Mouse (Mus musculus) left cerebral cortex, adult 18-20 months (tissue): ENCODE data around the gene H2-K1. TPM values are rescaled to one million over a fixed set of nuclear protein-coding genes. Genes with fewer than 3 reads are reported as not detected.

Experiments used
- DNase-seq, 2 experiments: peaks; one replicate each; pipeline ENCODE4 v3.0.0; 2021 to 2022; ENCODE audit warnings: low spot score in 2 of 2, mixed read lengths in 1 of 2
- long read RNA-seq, 2 experiments: library from polyadenylated mRNA; stranded (forward); transcript quantifications; one replicate each; pipeline ENCODE4 v2.0.0; 2021
- total RNA-seq, 2 experiments: library from RNA; stranded (reverse); gene quantifications; 2 replicates each; pipeline ENCODE4 v1.2.3; 2021

The H2-K1 gene
- total RNA-seq, result 10 to 100 TPM; 30.9 to 33.6 TPM
- long read RNA-seq, experiment 1, transcript H2-K1-201 (8 exons, 1,619 nt), result minor isoform, 14 of 45 reads
- long read RNA-seq, experiment 1, transcript H2-K1-205 (8 exons, 1,570 nt), result major isoform, 19 of 45 reads
- long read RNA-seq, experiment 1, partial matches to known transcripts, result 7 of 45 reads
- long read RNA-seq, experiment 1, other reads (novel, unspliced or antisense), result 4 of 45 reads
- long read RNA-seq, experiment 2, partial matches to known transcripts, result 2 of 10 reads
- long read RNA-seq, experiment 2, other reads (novel, unspliced or antisense), result 1 of 10 reads

GRCm38 (mm10) chr17:34000150-34000537 is at the start of gene H2-K1:
TSS of gene H2-K1 (minus strand) at chr17:34000347.
- peak; percentile 64 to 65 for DNase-seq

GRCm38 (mm10) chr17:34047404-34048050 is 47.4 kb upstream of the H2-K1 start:
- no peak for DNase-seq

DNA sequence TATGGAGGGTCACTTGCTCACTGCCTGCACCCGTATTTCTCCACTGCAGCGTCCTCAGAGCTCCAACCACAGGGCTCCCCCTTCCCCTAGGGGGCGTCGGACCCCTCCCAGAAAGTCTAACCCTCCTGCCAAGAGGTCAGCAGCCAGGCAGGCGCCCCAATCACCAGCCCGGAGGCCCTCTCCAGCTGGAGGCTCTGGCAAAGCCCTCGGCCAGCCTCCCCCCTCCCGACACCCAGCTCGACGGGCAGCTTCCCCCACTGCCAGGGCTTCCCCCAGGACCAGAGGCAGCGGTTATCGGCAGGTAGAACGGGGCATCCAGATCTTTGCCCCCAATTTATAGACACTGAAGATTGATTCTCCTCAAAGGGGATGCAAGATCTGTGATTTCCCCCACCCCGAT is 45.8 kb upstream of the H2-K1 start:
- no peak for DNase-seq

DNA sequence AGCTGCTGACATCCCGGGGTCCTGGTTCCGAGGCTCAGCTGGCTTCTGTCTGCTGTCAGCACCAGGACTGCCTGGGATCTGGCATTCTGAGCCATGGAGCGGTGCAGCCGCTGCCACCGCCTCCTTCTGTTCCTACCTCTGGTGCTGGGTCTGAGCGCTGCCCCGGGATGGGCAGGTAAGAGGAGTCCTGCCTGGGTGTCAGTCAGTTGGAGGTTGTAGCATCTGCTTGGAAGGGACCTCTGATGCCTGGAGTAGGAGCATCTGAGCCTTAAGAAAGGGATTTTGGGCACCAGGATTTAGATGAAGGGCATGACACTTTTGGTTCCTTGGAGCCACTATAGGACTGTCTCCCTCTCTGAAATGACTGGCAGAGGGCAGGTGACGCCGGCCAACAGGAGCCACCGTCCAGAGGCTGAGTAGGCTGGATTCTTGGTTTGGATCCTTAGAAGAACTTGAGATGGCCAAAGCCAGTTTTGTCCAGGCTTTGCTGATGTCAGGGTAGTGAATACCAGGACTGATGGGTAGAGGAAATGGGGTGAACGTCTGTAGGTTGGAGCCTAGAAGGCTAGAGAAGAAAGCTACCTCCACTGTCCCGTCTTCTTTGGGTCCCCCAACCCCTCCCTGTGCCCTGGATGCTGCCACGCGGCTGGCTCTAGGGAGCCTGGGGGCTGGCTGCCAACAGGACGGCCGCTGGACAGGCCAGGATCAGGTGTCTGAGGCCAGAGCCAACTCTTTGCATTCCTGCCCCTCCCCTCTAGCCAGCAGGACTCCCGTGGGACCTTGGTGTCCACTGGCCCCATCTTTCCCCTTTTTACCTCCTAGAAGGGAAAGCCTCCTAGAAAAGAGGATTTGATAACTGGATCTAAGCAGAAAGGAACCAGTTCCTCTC is 39.7 kb upstream of the H2-K1 start:
- no peak for DNase-seq

- no peak for DNase-seq
Measured at GRCm38 (mm10) chr17:34038878-34039561, 38.9 kb upstream of the H2-K1 start, which contains the start of gene Col11a2. TSS of gene Col11a2 (plus strand) at chr17:34039437.

DNA sequence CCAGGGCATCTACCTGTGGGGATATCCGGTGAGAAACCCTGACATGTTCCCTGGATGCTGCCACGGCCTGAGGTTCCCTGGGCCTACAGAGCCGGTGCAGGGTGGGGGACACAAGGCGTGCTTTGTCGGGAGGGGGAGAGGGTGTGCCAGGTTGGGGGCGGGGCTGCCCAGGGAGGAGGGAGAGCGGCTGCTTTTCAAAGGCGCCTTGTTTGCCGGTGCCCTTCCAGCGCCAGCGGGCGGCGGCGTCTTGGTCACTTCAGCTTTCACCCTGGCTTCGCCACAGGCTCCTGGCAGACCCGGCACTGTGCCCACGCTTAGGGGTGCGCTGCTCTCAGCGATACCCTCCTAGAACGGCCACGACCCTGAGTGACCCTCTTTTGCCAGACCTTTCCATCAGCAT is 38.3 kb upstream of the H2-K1 start:
- DNase-seq, result peak; percentile 55 to 60

DNA sequence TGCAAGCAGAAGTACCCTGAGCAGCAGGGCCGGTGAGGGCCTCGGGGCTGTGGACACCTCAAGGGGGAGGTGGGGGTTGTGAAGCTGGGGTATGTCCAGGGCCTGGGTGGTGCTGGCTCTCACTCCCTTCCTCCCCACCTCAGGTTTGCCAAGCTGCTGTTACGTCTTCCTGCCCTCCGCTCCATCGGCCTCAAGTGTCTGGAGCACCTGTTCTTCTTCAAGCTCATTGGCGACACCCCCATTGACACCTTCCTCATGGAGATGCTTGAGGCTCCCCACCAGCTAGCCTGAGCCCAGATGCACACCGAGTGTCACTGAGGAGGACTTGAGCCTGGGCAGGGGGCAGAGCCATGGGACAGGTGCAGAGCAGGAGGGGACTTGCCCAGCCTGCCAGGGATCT is 37.1 kb upstream of the H2-K1 start:
- DNase-seq, result no peak

GRCm38 (mm10) chr17:34036647-34037046 is 36.5 kb upstream of the H2-K1 start:
- DNase-seq, result no peak

- no peak for DNase-seq
Measured at GRCm38 (mm10) chr17:34035517-34035916, 35.4 kb upstream of the H2-K1 start.

DNA sequence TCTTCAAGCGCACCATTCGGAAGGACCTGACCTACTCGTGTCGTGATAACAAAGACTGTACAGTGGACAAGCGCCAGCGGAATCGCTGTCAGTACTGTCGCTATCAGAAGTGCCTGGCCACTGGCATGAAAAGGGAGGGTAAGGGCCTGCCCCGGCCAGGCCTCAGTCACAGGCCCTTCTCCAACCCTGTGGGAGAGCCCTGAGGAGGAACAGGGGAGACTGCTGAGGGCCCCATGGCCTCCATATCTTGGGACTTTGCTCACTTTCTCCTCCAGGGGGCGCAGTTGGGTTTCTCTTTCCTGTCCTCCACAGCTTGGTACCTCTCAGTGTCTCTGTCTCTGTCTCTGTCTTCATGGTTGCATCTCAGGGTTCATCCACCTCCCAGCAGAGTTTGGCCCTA is 33.9 kb upstream of the H2-K1 start:
- DNase-seq, result peak; percentile 57 to 74

- DNase-seq, result no peak
Measured at GRCm38 (mm10) chr17:34033441-34033840, 33.3 kb upstream of the H2-K1 start.

- no peak for DNase-seq
Measured at GRCm38 (mm10) chr17:34032806-34033205, 32.7 kb upstream of the H2-K1 start.

- peak; percentile 47 to 69 for DNase-seq
Measured at GRCm38 (mm10) chr17:34032174-34032632, 32.1 kb upstream of the H2-K1 start.

GRCm38 (mm10) chr17:34031465-34032173 is 31.5 kb upstream of the H2-K1 start, which contains the start of the genes Slc39a7 and Rxrb:
TSS of gene Slc39a7 (minus strand) at chr17:34031682.
TSS of gene Rxrb (plus strand) at chr17:34031812.
- DNase-seq, result peak; percentile 97 to 98

- no peak for DNase-seq
Measured at GRCm38 (mm10) chr17:34030861-34031326, 30.7 kb upstream of the H2-K1 start.

DNA sequence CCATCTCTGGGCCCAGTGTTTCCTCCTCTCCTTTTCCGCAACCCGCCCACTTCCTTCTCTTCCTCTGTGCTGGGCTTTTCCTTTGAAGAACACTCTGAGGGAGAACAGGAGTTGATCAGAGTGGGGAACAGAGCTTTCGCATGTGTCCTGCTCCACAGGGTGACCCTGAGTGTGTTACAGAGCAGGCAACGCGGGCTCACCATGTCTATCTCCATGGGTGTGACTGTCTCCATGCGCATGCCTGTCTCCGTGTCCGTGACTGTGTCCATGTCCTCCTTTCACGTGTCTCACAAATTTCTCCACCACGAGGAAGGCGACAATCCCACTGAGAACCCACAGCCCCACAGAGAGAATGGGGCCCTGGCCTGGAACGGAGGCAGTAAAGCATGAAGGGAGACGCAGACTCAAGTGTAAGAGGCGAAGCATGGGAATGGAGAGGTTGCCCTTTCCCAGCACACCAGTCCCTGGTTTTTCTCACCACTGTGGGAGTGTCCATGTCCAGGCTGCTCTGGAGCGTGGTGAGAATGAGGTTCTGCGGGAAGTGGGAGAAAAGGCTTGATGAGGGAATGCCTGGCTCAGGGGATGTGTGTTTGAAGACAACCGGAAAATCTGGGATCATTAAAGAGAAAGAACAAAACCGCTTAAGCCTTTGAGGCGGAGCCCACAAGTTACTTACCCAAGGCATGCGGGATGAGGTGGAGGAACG is 29.9 kb upstream of the H2-K1 start:
- DNase-seq, result no peak

DNA sequence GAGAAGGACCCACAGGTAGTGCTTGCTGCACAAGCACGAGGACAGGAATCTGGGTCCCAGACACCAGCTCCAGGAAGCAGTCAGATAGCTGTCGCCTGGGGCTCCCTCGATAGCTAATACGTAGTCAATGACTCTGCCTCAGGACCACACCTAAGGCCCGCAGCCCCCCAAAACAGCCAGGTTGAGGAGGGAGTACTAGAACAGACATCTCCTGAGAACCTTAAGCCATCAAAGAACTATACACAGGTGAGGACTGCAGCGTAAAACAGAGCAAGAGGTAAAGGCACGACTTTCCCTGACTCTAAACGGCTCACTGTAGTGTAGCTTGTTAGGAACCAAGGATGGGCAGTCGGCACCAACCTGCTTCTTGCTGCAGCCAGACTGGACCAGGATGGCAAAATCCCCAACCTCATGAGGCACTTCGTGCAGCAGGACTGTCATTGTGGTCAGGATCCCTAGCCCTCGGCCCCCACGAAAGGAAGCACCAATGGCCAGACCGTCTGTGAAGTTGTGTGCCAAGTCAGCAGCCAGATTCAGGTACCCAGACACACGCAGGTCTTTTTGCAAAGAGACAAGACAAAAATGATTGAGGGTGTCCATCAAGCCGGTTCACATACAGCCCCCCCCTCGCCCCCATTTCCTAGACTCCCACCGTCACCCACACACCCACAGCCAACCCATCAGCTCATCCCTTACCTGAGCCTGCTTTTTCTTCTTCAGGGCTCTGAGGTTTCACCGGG is 29.2 kb upstream of the H2-K1 start:
- DNase-seq, result no peak

- DNase-seq, result no peak
Measured at GRCm38 (mm10) chr17:34028501-34029149, 28.5 kb upstream of the H2-K1 start.
